Mouse (Mus musculus): Measurements from ENCODE around the gene Gskip. TPM values are rescaled to one million over a fixed set of nuclear protein-coding genes. Genes with fewer than 3 reads are reported as not detected.

Gene Gskip
- polyA plus RNA-seq, 1 experiment from 2014 or later: 36.5 TPM

Other genes starting within 250 kb of the Gskip start
- 3.6 and 3.9 TPM in 2 replicates for gene D430019H16Rik, start 231.0 kb upstream of the Gskip start, polyA plus RNA-seq (2016; fragmentation: Nextera tagmentation; extraction: Ambion mirVana)
- 0.99 and 1.1 TPM in 2 replicates for gene Bdkrb2, start 121.6 kb upstream of the Gskip start, polyA plus RNA-seq (2016; fragmentation: Nextera tagmentation; extraction: Ambion mirVana)
- not detected in 2 replicates for gene Bdkrb1, start 81.7 kb upstream of the Gskip start, polyA plus RNA-seq (2016; fragmentation: Nextera tagmentation; extraction: Ambion mirVana)
- 15.1 TPM in 2 replicates for gene Atg2b, start 382 bp downstream of the Gskip start, polyA plus RNA-seq (2016; fragmentation: Nextera tagmentation; extraction: Ambion mirVana)
- gene Ak7, start 21.1 kb downstream of the Gskip start, polyA plus RNA-seq (2016; fragmentation: Nextera tagmentation; extraction: Ambion mirVana): 0.22 and 0.28 TPM in 2 replicates
- 265 and 284 TPM in 2 replicates for gene Papola, start 99.9 kb downstream of the Gskip start, polyA plus RNA-seq (2016; fragmentation: Nextera tagmentation; extraction: Ambion mirVana)